8 mouse cellular contexts compared by ENCODE assay signal in genomic region chr7:130673169-130674033, GRCm38 (mm10).
DNase-seq lines count a peak whose midpoint lies in the region; ATAC-seq lines count a peak whose summit lies in the region.

No protein-coding gene starts in this region.

- peak; percentile 68 to 69; a peak in 3 of 4 replicates for ATAC-seq in hematopoietic stem cell, adult 5-6 weeks (replicated peaks in 1 of 2; ENCODE audit: insufficient read depth in 1 of 2, low FRiP score in 2 of 2, low TSS enrichment in 1 of 2, low read depth in 1 of 2, poor library complexity in 2 of 2, severe bottlenecking in 2 of 2)
- no peak for ATAC-seq in neural tube, embryonic 11.5 days (ENCODE audit: insufficient read depth, low FRiP score, low TSS enrichment)

- H3K4me3 ChIP-seq in embryonic facial prominence, embryonic 10.5 days: no peak overlapping the region
- H3K4me3 ChIP-seq in neural tube, embryonic 11.5 days (ENCODE audit: low read depth, low read length): no peak overlapping the region

- H3K27me3 ChIP-seq in embryonic facial prominence, embryonic 10.5 days (replicated peaks; ENCODE audit: low read depth, poor library complexity, severe bottlenecking): no peaks in the 10 kb centered on the region
- no peaks in the 10 kb centered on the region for H3K27me3 ChIP-seq in neural tube, embryonic 11.5 days (ENCODE audit: control insufficient read depth, insufficient read depth, low read length)

- peaks cover 44% of the 10 kb centered on the region for H3K4me1 ChIP-seq in embryonic facial prominence, embryonic 10.5 days
- peaks cover 20% of the 10 kb centered on the region for H3K4me1 ChIP-seq in neural tube, embryonic 11.5 days (ENCODE audit: control insufficient read depth, insufficient read depth, low read length)

- 73% methylated on average over 9 of the region's 9 CpGs for WGBS in embryonic facial prominence, embryonic 10.5 days
- 68% methylated on average over 9 of the region's 9 CpGs for WGBS in neural tube, embryonic 11.5 days

- peaks cover 34% of the 10 kb centered on the region for H3K36me3 ChIP-seq in embryonic facial prominence, embryonic 10.5 days (replicated peaks)
- no peaks in the 10 kb centered on the region for H3K36me3 ChIP-seq in neural tube, embryonic 11.5 days (ENCODE audit: control insufficient read depth, insufficient read depth, low read length)

- H3K9ac ChIP-seq in neural tube, embryonic 11.5 days (ENCODE audit: low read length): peak overlapping the region; percentile 29

- peaks cover 6% of the 10 kb centered on the region; the same call in 1 of the 2 replicates for H3K9me3 ChIP-seq in embryonic facial prominence, embryonic 10.5 days
- H3K9me3 ChIP-seq in neural tube, embryonic 11.5 days (ENCODE audit: control insufficient read depth, low read length): no peaks in the 10 kb centered on the region

- peak; percentile 26 to 36 for DNase-seq in left cerebral cortex, adult 18-20 months (ENCODE audit: low spot score in 2 of 2)
- no peak for DNase-seq in left cerebral cortex, adult 8-10 months (ENCODE audit: low spot score in 2 of 2)
- peak; percentile 67 for DNase-seq in adipocyte (ENCODE audit: low spot score)
- DNase-seq in embryonic facial prominence, embryonic 10.5 days (ENCODE audit: low spot score): peak; percentile 65
- peak; percentile 72 for DNase-seq in left cerebral cortex, postnatal 4 days
- DNase-seq in neural tube, embryonic 11.5 days (ENCODE audit: low spot score): peak; percentile 69
- DNase-seq in spleen, postnatal 4 days (ENCODE audit: low spot score in 2 of 2): no peak

- no peak overlapping the region for H3K4me2 ChIP-seq in neural tube, embryonic 11.5 days (ENCODE audit: low read depth)

- intact Hi-C loops in left cerebral cortex, postnatal 4 days (cut with DNase I): no loop called here

- peak overlapping the region; percentile 66 for H3K27ac ChIP-seq in embryonic facial prominence, embryonic 10.5 days (replicated peaks)
- H3K27ac ChIP-seq in neural tube, embryonic 11.5 days (ENCODE audit: low read depth, low read length): no peak overlapping the region

Comparison
In these comparisons a context has a peak if more than half of its experiments do, and no peak if none do; other contexts are left out.
1. DNase-seq: peak in left cerebral cortex, adult 18-20 months (2 of 2), adipocyte (single experiment), embryonic facial prominence, embryonic 10.5 days (single experiment), left cerebral cortex, postnatal 4 days (single experiment) and neural tube, embryonic 11.5 days (single experiment); none in left cerebral cortex, adult 8-10 months (0 of 2) and spleen, postnatal 4 days (0 of 2).